Mouse (Mus musculus) limb, embryonic 14.5 days (tissue): ENCODE measurements around the gene Jup. TPM values are rescaled to one million over a fixed set of nuclear protein-coding genes. Genes with fewer than 3 reads are reported as not detected.

Experiments
- ATAC-seq: fragments of 200-750 bp; cut with Nextera tagmentation; 2 replicates; pipeline ENCODE4 v1.8.0; 2017; ENCODE audit warnings: low read depth, moderate number of reproducible peaks, moderate TSS enrichment; ENCODE audit not compliant: low FRiP score
- DNase-seq: peaks from one replicate; pipeline ENCODE4 v3.0.0-alpha.2; 2015; ENCODE audit warnings: low spot score
- H3K27ac ChIP-seq: fragments of 300-500 bp; sonication (generic); replicated peaks from 2 replicates; pipeline ENCODE4 v1.5.1; 2014; ENCODE audit warnings: low read depth, mild to moderate bottlenecking, low read length, moderate library complexity, mixed read lengths
- H3K27me3 ChIP-seq: fragments of 300-500 bp; sonication (generic); 2 replicates; pipeline ENCODE4 v1.6.1; 2014; ENCODE audit warnings: low read length, mixed read lengths; ENCODE audit not compliant: control insufficient read depth, insufficient read depth
- H3K36me3 ChIP-seq: fragments of 300-500 bp; sonication (generic); 2 replicates; pipeline ENCODE4 v1.6.1; 2014; ENCODE audit warnings: mild to moderate bottlenecking, low read length, moderate library complexity, mixed read lengths; ENCODE audit not compliant: control insufficient read depth, insufficient read depth
- H3K4me1 ChIP-seq: fragments of 300-500 bp; sonication (generic); 2 replicates; pipeline ENCODE4 v1.6.1; 2014; ENCODE audit warnings: antibody characterized with exemption, low read length, mixed read lengths; ENCODE audit not compliant: control insufficient read depth, insufficient read depth
- H3K4me2 ChIP-seq: fragments of 300-500 bp; sonication (generic); replicated peaks from 2 replicates; pipeline ENCODE4 v1.6.1; 2014; ENCODE audit warnings: low read depth, mild to moderate bottlenecking, low read length, moderate library complexity; ENCODE audit not compliant: severe bottlenecking
- H3K4me3 ChIP-seq: fragments of 300-500 bp; sonication (generic); replicated peaks from 2 replicates; pipeline ENCODE4 v1.5.1; 2014; ENCODE audit warnings: low read length
- H3K9ac ChIP-seq: fragments of 300-500 bp; sonication (generic); 2 replicates; pipeline ENCODE4 v1.6.1; 2014; ENCODE audit warnings: mild to moderate bottlenecking, low read depth, low read length, moderate library complexity; ENCODE audit not compliant: severe bottlenecking
- H3K9me3 ChIP-seq: fragments of 300-500 bp; sonication (generic); 2 replicates; pipeline ENCODE4 v1.6.1; 2016; ENCODE audit warnings: low read length; ENCODE audit not compliant: control insufficient read depth
- POLR2A ChIP-seq: fragments of 200-500 bp; IDR thresholded peaks from 2 replicates; pipeline ENCODE4 v1.8.0; 2012; ENCODE audit warnings: inconsistent platforms, mild to moderate bottlenecking, moderate library complexity, borderline replicate concordance; ENCODE audit not compliant: insufficient read depth, insufficient read length; ENCODE audit errors: extremely low read depth
- WGBS: fragments of 180-500 bp; shearing (Covaris S2); extraction: QIAGEN DNeasy Blood & Tissue Kit; methylation state at CpG from one replicate; pipeline ENCODE4 v1.1.7; 2014; 5-methylcytosine and 5-hydroxymethylcytosine counted together
- polyA plus RNA-seq, 2 experiments: library from polyadenylated mRNA; depleted of rRNA in 1 of 2; stranded (reverse) in 1 of 2; unstranded in 1 of 2; fragments of >200 nt; fragmentation: Nextera tagmentation in 1 of 2; extraction: Ambion mirVana in 1 of 2; gene quantifications; 2 replicates each; pipeline versions ENCODE4 v1.2.1 to v1.2.3; 2012 to 2014

The Jup gene
- polyA plus RNA-seq, 2 experiments = 111 to 159 TPM

GRCm38 (mm10) chr11:100411736-100412135 lies 14.2 kb upstream of the Jup start:
- Histone ChIP-seq H3K27me3 (no peaks in the 10 kb centered on the region), H3K9me3 (no peaks in the 10 kb centered on the region), H3K27ac (no peak overlapping the region), H3K36me3 (peaks cover 52% of the 10 kb centered on the region), H3K4me1 (peaks cover 24% of the 10 kb centered on the region), H3K4me2 (peak overlapping the region; percentile 81; the same call in 1 of the 2 replicates), H3K9ac (peak overlapping the region; percentile 85), H3K4me3 (peak overlapping the region; percentile 77; the same call in 1 of the 2 replicates)
- 80% methylated on average over 11 of the region's 11 CpGs for WGBS
- ATAC-seq (no peak), DNase-seq (no peak)
- TF ChIP-seq POLR2A = no peak

- Histone ChIP-seq H3K27me3 (no peaks in the 10 kb centered on the region), H3K4me1 (peaks cover 22% of the 10 kb centered on the region), H3K4me2 (no peak overlapping the region), H3K9ac (no peak overlapping the region), H3K9me3 (no peaks in the 10 kb centered on the region), H3K27ac (no peak overlapping the region), H3K36me3 (peaks cover 52% of the 10 kb centered on the region), H3K4me3 (no peak overlapping the region)
- ATAC-seq = no peak
- no peak for DNase-seq
- TF ChIP-seq POLR2A = no peak
- WGBS = 71% methylated on average over 3 of the region's 3 CpGs
Measured at GRCm38 (mm10) chr11:100409686-100410085, 12.1 kb upstream of the Jup start.

- peaks cover 22% of the 10 kb centered on the region for H3K4me1 ChIP-seq
- H3K36me3 ChIP-seq = peaks cover 52% of the 10 kb centered on the region
- no peak overlapping the region for H3K27ac ChIP-seq
- no peak for DNase-seq
- no peaks in the 10 kb centered on the region for H3K27me3 ChIP-seq
- ATAC-seq = no peak
- no peaks in the 10 kb centered on the region for H3K9me3 ChIP-seq
- H3K4me2 ChIP-seq = no peak overlapping the region
- no peak for TF ChIP-seq POLR2A
- 91% methylated on average over 12 of the region's 12 CpGs for WGBS
- no peak overlapping the region for H3K4me3 ChIP-seq
- H3K9ac ChIP-seq = no peak overlapping the region
Measured at GRCm38 (mm10) chr11:100408835-100409462, 11.4 kb upstream of the Jup start.

DNA sequence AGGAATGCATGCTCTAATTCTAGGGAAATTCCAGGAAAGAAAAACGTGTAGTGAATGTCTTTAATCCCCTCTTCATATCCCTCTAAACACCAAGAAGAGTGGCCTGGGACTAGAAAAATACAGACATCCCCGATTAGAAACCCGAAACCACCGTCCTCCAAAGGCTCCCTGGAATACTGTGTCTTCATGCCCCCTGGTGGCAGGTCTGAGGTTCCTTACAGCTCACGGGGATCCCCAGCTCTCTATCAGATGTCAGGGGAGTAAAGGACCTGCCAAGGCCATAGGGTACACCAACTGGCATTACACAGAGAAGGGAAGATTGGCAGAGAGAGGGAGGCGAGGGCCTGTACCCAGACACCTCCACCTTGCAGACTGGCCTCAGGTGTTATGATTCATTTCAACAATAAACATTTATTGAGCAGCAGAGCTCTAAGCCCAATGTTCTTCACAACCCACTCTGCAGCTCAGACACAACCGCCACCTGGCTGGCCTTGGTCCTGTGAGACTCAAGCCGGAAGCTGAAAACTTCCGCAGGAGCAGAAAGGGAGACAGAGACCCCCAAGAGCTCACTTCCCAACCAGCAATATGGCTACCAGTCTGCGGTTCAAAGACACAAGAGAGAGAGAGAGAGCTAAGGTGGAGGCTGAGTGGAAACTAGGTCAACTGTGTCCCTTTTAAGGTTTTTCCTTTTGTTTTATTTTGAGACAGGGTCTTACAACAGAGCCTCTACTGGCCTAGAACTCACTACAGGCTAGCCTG lies 10.7 kb upstream of the Jup start:
- no peak overlapping the region for H3K27ac ChIP-seq

GRCm38 (mm10) chr11:100406995-100407705 lies 9.6 kb upstream of the Jup start:
- Histone ChIP-seq H3K9ac (no peak overlapping the region), H3K27me3 (no peaks in the 10 kb centered on the region), H3K27ac (no peak overlapping the region), H3K4me2 (no peak overlapping the region), H3K4me3 (no peak overlapping the region), H3K9me3 (no peaks in the 10 kb centered on the region), H3K36me3 (peaks cover 47% of the 10 kb centered on the region), H3K4me1 (peaks cover 6% of the 10 kb centered on the region; the same call in 1 of the 2 replicates)
- DNase-seq = no peak
- TF ChIP-seq POLR2A = no peak
- ATAC-seq = no peak
- 80% methylated on average over 5 of the region's 5 CpGs for WGBS

More for the DNA sequence above, 10.7 kb upstream of the Jup start:
- Histone ChIP-seq H3K9ac (no peak overlapping the region), H3K27me3 (no peaks in the 10 kb centered on the region), H3K4me3 (no peak overlapping the region), H3K36me3 (peaks cover 52% of the 10 kb centered on the region), H3K4me1 (peaks cover 17% of the 10 kb centered on the region), H3K4me2 (no peak overlapping the region), H3K9me3 (no peaks in the 10 kb centered on the region)
- WGBS = 38% methylated on average over 10 of the region's 10 CpGs
- peak; percentile 75 for DNase-seq
- TF ChIP-seq POLR2A = no peak
- ATAC-seq = peak; percentile 35; the same call in 1 of the 2 replicates
